Mouse (Mus musculus): ENCODE results near the gene Ess2. TPM values are rescaled to one million over a fixed set of nuclear protein-coding genes. Genes with fewer than 3 reads are reported as not detected.

The Ess2 gene
- polyA plus RNA-seq, 1 experiment, result 41.5 TPM

GRCm38 (mm10) chr16:17890342-17890727 lies 20.8 kb downstream of the Ess2 start:
- Histone ChIP-seq H3K4me1 (ENCODE audit: control insufficient read depth, insufficient read depth, low read length) (peaks cover 30% of the 10 kb centered on the region), H3K4me3 (replicated peaks; ENCODE audit: insufficient read depth, low read depth, low read length) (peak overlapping the region; percentile 94), H3K27me3 (ENCODE audit: control insufficient read depth, insufficient read depth, low read length) (no peaks in the 10 kb centered on the region), H3K27ac (ENCODE audit: insufficient read depth, low read length) (peak overlapping the region; percentile 35; the same call in 1 of the 2 replicates)
- DNase-seq, result peak in 1 of 2 experiments; percentile 34
- 2% methylated on average over 2 of the region's 2 CpGs for WGBS
- TF ChIP-seq POLR2A (IDR thresholded peaks at IDR 0.05; ENCODE audit: borderline replicate concordance, insufficient read depth, low read length) (no peak), CTCF (IDR thresholded peaks at IDR 0.05; ENCODE audit: borderline replicate concordance, insufficient read depth, low read depth, low read length) (no peak)

GRCm38 (mm10) chr16:17889689-17890341 lies 21.3 kb downstream of the Ess2 start:
- Histone ChIP-seq H3K4me1 (ENCODE audit: control insufficient read depth, insufficient read depth, low read length) (peaks cover 34% of the 10 kb centered on the region), H3K27me3 (ENCODE audit: control insufficient read depth, insufficient read depth, low read length) (no peaks in the 10 kb centered on the region), H3K4me3 (replicated peaks; ENCODE audit: insufficient read depth, low read depth, low read length) (peak overlapping the region; percentile 94), H3K27ac (ENCODE audit: insufficient read depth, low read length) (peak overlapping the region; percentile 35; the same call in 1 of the 2 replicates)
- DNase-seq, result peak in 1 of 2 experiments; percentile 64
- no peak for TF ChIP-seq POLR2A (IDR thresholded peaks at IDR 0.05; ENCODE audit: borderline replicate concordance, insufficient read depth, low read length)
- TF ChIP-seq CTCF (IDR thresholded peaks at IDR 0.05; ENCODE audit: borderline replicate concordance, insufficient read depth, low read depth, low read length), result no peak
- WGBS, result 26% methylated on average over 6 of the region's 6 CpGs

GRCm38 (mm10) chr16:17884116-17884515 lies 27.0 kb downstream of the Ess2 start:
- Histone ChIP-seq H3K4me1 (ENCODE audit: control insufficient read depth, insufficient read depth, low read length) (peaks cover 34% of the 10 kb centered on the region), H3K27me3 (ENCODE audit: control insufficient read depth, insufficient read depth, low read length) (no peaks in the 10 kb centered on the region), H3K27ac (ENCODE audit: insufficient read depth, low read length) (no peak overlapping the region), H3K4me3 (replicated peaks; ENCODE audit: insufficient read depth, low read depth, low read length) (no peak overlapping the region)
- TF ChIP-seq CTCF (IDR thresholded peaks at IDR 0.05; ENCODE audit: borderline replicate concordance, insufficient read depth, low read depth, low read length) (no peak), POLR2A (IDR thresholded peaks at IDR 0.05; ENCODE audit: borderline replicate concordance, insufficient read depth, low read length) (no peak)
- no peak for DNase-seq
- WGBS, result 85% methylated on average over 6 of the region's 6 CpGs

- no peak overlapping the region for H3K27ac ChIP-seq (ENCODE audit: insufficient read depth, low read length)
Measured at GRCm38 (mm10) chr16:17882196-17882595, 29.0 kb downstream of the Ess2 start.

GRCm38 (mm10) chr16:17879571-17879970 lies 31.6 kb downstream of the Ess2 start:
- 36% methylated on average over 4 of the region's 4 CpGs for WGBS
- TF ChIP-seq POLR2A (IDR thresholded peaks at IDR 0.05; ENCODE audit: borderline replicate concordance, insufficient read depth, low read length), result no peak
- TF ChIP-seq CTCF (IDR thresholded peaks at IDR 0.05; ENCODE audit: borderline replicate concordance, insufficient read depth, low read depth, low read length), result no peak
- no peak overlapping the region for H3K4me3 ChIP-seq (replicated peaks; ENCODE audit: insufficient read depth, low read depth, low read length)
- no peak for DNase-seq
- no peak overlapping the region for H3K27ac ChIP-seq (ENCODE audit: insufficient read depth, low read length)
- no peaks in the 10 kb centered on the region for H3K27me3 ChIP-seq (ENCODE audit: control insufficient read depth, insufficient read depth, low read length)
- peaks cover 27% of the 10 kb centered on the region for H3K4me1 ChIP-seq (ENCODE audit: control insufficient read depth, insufficient read depth, low read length)

More at GRCm38 (mm10) chr16:17882196-17882595, 29.0 kb downstream of the Ess2 start:
- Histone ChIP-seq H3K4me3 (replicated peaks; ENCODE audit: insufficient read depth, low read depth, low read length) (no peak overlapping the region), H3K27me3 (ENCODE audit: control insufficient read depth, insufficient read depth, low read length) (no peaks in the 10 kb centered on the region), H3K4me1 (ENCODE audit: control insufficient read depth, insufficient read depth, low read length) (peaks cover 34% of the 10 kb centered on the region)
- no peak for DNase-seq
- TF ChIP-seq POLR2A (IDR thresholded peaks at IDR 0.05; ENCODE audit: borderline replicate concordance, insufficient read depth, low read length) (no peak), CTCF (IDR thresholded peaks at IDR 0.05; ENCODE audit: borderline replicate concordance, insufficient read depth, low read depth, low read length) (no peak)

GRCm38 (mm10) chr16:17876096-17876495 lies 35.1 kb downstream of the Ess2 start:
- 98% methylated on average over 1 of the region's 1 CpGs for WGBS
- peaks cover 29% of the 10 kb centered on the region for H3K4me1 ChIP-seq (ENCODE audit: control insufficient read depth, insufficient read depth, low read length)
- H3K27ac ChIP-seq (ENCODE audit: insufficient read depth, low read length), result no peak overlapping the region
- DNase-seq, result no peak
- H3K4me3 ChIP-seq (replicated peaks; ENCODE audit: insufficient read depth, low read depth, low read length), result no peak overlapping the region
- H3K27me3 ChIP-seq (ENCODE audit: control insufficient read depth, insufficient read depth, low read length), result no peaks in the 10 kb centered on the region
- TF ChIP-seq POLR2A (IDR thresholded peaks at IDR 0.05; ENCODE audit: borderline replicate concordance, insufficient read depth, low read length), result no peak
- TF ChIP-seq CTCF (IDR thresholded peaks at IDR 0.05; ENCODE audit: borderline replicate concordance, insufficient read depth, low read depth, low read length), result no peak

GRCm38 (mm10) chr16:17875174-17875573 lies 36.0 kb downstream of the Ess2 start:
- 0 out of 2 replicates have a peak, but pooled peaks have one; percentile 6 for TF ChIP-seq CTCF (IDR thresholded peaks at IDR 0.05; ENCODE audit: borderline replicate concordance, insufficient read depth, low read depth, low read length)
- TF ChIP-seq POLR2A (IDR thresholded peaks at IDR 0.05; ENCODE audit: borderline replicate concordance, insufficient read depth, low read length), result no peak
- Histone ChIP-seq H3K27ac (ENCODE audit: insufficient read depth, low read length) (peak overlapping the region; percentile 43), H3K4me3 (replicated peaks; ENCODE audit: insufficient read depth, low read depth, low read length) (no peak overlapping the region), H3K4me1 (ENCODE audit: control insufficient read depth, insufficient read depth, low read length) (peaks cover 26% of the 10 kb centered on the region), H3K27me3 (ENCODE audit: control insufficient read depth, insufficient read depth, low read length) (no peaks in the 10 kb centered on the region)
- WGBS, result 29% methylated on average over 4 of the region's 4 CpGs
- DNase-seq, result peak; percentile 40 to 64

GRCm38 (mm10) chr16:17872995-17873394 lies 38.2 kb downstream of the Ess2 start:
- no peak overlapping the region for H3K4me3 ChIP-seq (replicated peaks; ENCODE audit: insufficient read depth, low read depth, low read length)
- H3K27me3 ChIP-seq (ENCODE audit: control insufficient read depth, insufficient read depth, low read length), result no peaks in the 10 kb centered on the region
- no peak overlapping the region for H3K27ac ChIP-seq (ENCODE audit: insufficient read depth, low read length)
- WGBS, result 47% methylated on average over 4 of the region's 4 CpGs
- peaks cover 23% of the 10 kb centered on the region for H3K4me1 ChIP-seq (ENCODE audit: control insufficient read depth, insufficient read depth, low read length)
- TF ChIP-seq CTCF (IDR thresholded peaks at IDR 0.05; ENCODE audit: borderline replicate concordance, insufficient read depth, low read depth, low read length) (no peak), POLR2A (IDR thresholded peaks at IDR 0.05; ENCODE audit: borderline replicate concordance, insufficient read depth, low read length) (no peak)
- no peak for DNase-seq

Measured in cerebellum, adult 2 months (tissue).